Mouse (Mus musculus) spleen, postnatal 10 days (tissue): ENCODE results near the gene Spata17.

Experiments used
- DNase-seq, 2 experiments: peaks; one replicate each; pipeline ENCODE4 v3.0.0; 2021 to 2022; ENCODE audit warnings: low spot score in 2 of 2

Spata17 gene

GRCm38 (mm10) chr1:187004306-187004705 is 211.0 kb downstream of the Spata17 start:
- no peak for DNase-seq

DNA sequence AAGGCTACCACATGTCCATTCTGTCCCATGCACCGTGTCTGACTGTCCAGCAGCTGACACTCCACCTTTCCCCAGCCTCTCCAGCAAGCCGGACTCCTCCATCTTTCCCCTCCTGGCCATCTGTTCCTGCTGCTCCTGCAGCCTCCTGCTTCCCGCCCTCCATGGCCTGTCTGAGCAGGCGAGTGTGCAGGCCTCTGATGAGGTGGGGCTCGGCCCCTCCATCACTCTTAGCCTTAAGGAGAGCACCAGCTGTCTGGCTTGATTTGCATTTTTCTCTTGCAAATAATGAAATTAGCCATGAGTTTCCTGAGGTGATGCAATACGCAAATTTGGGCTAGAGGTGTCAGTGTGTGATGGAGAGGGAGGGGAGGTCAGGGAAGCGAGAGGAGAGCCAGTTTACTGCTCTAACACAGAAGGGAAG is 211.8 kb downstream of the Spata17 start:
- DNase-seq: no peak

- no peak for DNase-seq
These were observed 217.5 kb downstream of the Spata17 start for GRCm38 (mm10) chr1:186997596-186998304.
